Mouse (Mus musculus): ENCODE results near the gene Hs3st4. TPM values are rescaled to one million over a fixed set of nuclear protein-coding genes. Genes with fewer than 3 reads are reported as not detected.

Gene Hs3st4
- polyA plus RNA-seq, 1 experiment from 2014 or later: 20.3 TPM

DNA sequence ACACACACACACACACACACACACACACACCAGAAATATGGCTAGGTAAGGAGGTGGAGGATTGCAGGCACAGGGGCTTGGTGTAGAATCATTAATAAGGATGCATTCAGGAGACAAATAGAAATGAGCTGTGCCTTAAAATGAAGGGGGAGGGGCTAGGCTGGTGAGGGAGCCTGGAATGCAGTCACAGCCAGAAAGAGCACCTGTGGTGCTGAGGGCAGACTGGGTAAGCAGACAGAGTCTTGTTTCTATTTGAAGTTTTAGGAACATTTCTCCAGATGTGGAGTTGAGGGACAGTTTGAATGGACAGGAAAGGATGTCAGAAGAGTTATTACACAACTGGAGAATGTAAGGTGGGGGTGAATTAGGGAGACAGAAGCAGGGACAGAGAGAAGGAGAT, 64.7 kb downstream of the Hs3st4 start:
- H3K4me1 ChIP-seq (ENCODE audit: control insufficient read depth, insufficient read depth, low read length): no peaks in the 10 kb centered on the region
- no peak overlapping the region for H3K27ac ChIP-seq (ENCODE audit: low read length)
- no peak for ATAC-seq
- no peak overlapping the region for H3K9ac ChIP-seq (ENCODE audit: low read depth, low read length)
- H3K9me3 ChIP-seq (replicated peaks; ENCODE audit: control insufficient read depth, low read length, poor library complexity, severe bottlenecking): no peaks in the 10 kb centered on the region
- no peak overlapping the region for H3K4me3 ChIP-seq (ENCODE audit: low read depth, low read length)
- H3K27me3 ChIP-seq (ENCODE audit: control insufficient read depth, insufficient read depth, low read depth, low read length): no peaks in the 10 kb centered on the region
- H3K4me2 ChIP-seq (ENCODE audit: low read length): no peak overlapping the region
- H3K36me3 ChIP-seq (ENCODE audit: control insufficient read depth, insufficient read depth, low read length): no peaks in the 10 kb centered on the region

DNA sequence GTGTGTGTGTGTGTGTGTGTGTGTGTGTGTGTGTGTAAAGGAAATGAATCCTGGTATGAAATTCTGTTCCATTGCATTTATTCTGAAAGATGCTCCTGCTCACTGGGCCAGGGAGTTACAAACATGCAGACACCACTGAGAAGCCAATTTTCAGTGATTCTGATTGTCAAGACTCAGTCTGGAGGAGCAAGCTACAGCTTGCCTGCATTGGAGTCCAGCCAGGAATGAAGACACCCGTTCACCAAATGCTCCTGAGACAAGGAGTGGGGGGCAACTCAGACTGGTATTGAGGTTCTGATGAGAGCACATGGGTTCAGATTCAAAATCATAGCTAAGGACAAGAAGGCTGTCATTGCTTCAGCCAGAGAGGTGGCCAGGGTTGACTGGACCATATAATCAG, 66.3 kb downstream of the Hs3st4 start:
- Histone ChIP-seq H3K9ac (ENCODE audit: low read depth, low read length) (no peak overlapping the region), H3K27me3 (ENCODE audit: control insufficient read depth, insufficient read depth, low read depth, low read length) (no peaks in the 10 kb centered on the region), H3K9me3 (replicated peaks; ENCODE audit: control insufficient read depth, low read length, poor library complexity, severe bottlenecking) (no peaks in the 10 kb centered on the region), H3K4me3 (ENCODE audit: low read depth, low read length) (no peak overlapping the region), H3K36me3 (ENCODE audit: control insufficient read depth, insufficient read depth, low read length) (no peaks in the 10 kb centered on the region), H3K4me2 (ENCODE audit: low read length) (no peak overlapping the region), H3K4me1 (ENCODE audit: control insufficient read depth, insufficient read depth, low read length) (no peaks in the 10 kb centered on the region), H3K27ac (ENCODE audit: low read length) (no peak overlapping the region)
- ATAC-seq: no peak
- WGBS: 61% methylated on average over 1 of the region's 1 CpGs

DNA sequence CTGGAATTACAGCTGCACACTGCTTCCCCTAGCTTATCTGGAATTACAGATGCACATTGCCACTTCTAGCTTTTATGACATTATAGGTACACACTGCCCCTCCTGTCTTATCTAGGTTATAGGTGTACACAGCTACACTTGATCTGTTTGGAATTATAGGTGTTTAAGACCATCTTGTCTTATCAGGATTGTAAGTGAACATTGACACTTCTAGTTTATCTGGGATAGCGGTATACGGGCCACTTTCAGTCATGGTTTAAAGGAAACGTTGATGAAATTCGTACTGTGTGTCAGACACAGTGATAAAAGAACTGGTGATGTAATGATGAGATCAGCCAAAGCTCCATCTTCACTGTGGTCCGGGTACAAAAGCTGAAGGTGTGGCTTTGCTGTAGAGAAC, 67.8 kb downstream of the Hs3st4 start:
- Histone ChIP-seq H3K36me3 (ENCODE audit: control insufficient read depth, insufficient read depth, low read length) (no peaks in the 10 kb centered on the region), H3K4me2 (ENCODE audit: low read length) (no peak overlapping the region), H3K4me3 (ENCODE audit: low read depth, low read length) (no peak overlapping the region), H3K27me3 (ENCODE audit: control insufficient read depth, insufficient read depth, low read depth, low read length) (no peaks in the 10 kb centered on the region), H3K9me3 (replicated peaks; ENCODE audit: control insufficient read depth, low read length, poor library complexity, severe bottlenecking) (no peaks in the 10 kb centered on the region), H3K4me1 (ENCODE audit: control insufficient read depth, insufficient read depth, low read length) (no peaks in the 10 kb centered on the region), H3K9ac (ENCODE audit: low read depth, low read length) (no peak overlapping the region), H3K27ac (ENCODE audit: low read length) (no peak overlapping the region)
- no peak for ATAC-seq
- 94% methylated on average over 5 of the region's 5 CpGs for WGBS

DNA sequence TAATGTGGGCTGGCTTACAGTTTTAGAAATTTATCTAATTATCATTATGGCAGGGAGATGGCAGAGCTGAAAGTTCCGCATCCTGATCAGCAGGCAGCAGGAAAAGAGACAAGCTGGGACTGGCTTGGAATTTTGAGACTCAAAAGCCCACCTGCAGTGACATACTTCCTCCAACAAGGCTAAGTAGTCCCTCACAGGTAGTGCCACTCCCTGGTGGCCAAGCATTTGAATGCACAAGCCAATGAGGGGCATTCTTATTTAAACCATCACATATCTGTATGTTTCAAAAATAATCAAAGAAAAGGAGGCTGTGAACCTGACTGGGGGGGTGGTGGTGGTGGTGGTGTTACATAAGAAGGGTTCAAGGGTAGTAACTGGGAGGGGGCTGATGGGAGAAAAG, 101.1 kb downstream of the Hs3st4 start:
- WGBS: 63% methylated on average over 1 of the region's 1 CpGs

DNA sequence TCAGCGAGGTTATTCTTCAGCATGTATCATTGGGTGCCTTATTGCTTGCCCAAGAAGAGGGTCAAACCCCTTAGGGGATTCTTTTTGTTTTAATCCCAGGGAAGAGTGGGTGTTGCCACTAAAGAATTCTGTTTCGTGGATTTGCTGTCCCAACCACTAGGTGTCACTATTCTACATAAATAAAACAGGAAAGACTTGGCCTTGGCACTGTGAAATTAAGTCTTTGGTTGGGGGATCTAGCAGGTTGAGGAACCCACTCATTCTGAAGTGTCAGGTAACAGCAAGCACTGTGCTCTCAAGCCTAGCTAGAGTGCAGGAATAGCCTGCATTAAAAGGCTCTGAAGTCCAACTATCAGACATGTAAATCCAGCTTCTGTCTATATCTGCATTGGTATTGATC, 146.3 kb downstream of the Hs3st4 start:
- no peak overlapping the region for H3K9ac ChIP-seq (ENCODE audit: low read depth, low read length)
- H3K27me3 ChIP-seq (ENCODE audit: control insufficient read depth, insufficient read depth, low read depth, low read length): no peaks in the 10 kb centered on the region
- no peaks in the 10 kb centered on the region for H3K36me3 ChIP-seq (ENCODE audit: control insufficient read depth, insufficient read depth, low read length)
- no peaks in the 10 kb centered on the region for H3K9me3 ChIP-seq (replicated peaks; ENCODE audit: control insufficient read depth, low read length, poor library complexity, severe bottlenecking)
- H3K4me1 ChIP-seq (ENCODE audit: control insufficient read depth, insufficient read depth, low read length): peaks cover 3% of the 10 kb centered on the region; the same call in 1 of the 2 replicates
- no peak overlapping the region for H3K4me3 ChIP-seq (ENCODE audit: low read depth, low read length)
- ATAC-seq: no peak
- H3K27ac ChIP-seq (ENCODE audit: low read length): no peak overlapping the region
- H3K4me2 ChIP-seq (ENCODE audit: low read length): no peak overlapping the region
- WGBS: 5% methylated on average over 2 of the region's 2 CpGs

More for the DNA sequence above, 101.1 kb downstream of the Hs3st4 start:
- Histone ChIP-seq H3K36me3 (ENCODE audit: control insufficient read depth, insufficient read depth, low read length) (no peaks in the 10 kb centered on the region), H3K9me3 (replicated peaks; ENCODE audit: control insufficient read depth, low read length, poor library complexity, severe bottlenecking) (no peaks in the 10 kb centered on the region), H3K4me1 (ENCODE audit: control insufficient read depth, insufficient read depth, low read length) (no peaks in the 10 kb centered on the region), H3K4me2 (ENCODE audit: low read length) (no peak overlapping the region), H3K27ac (ENCODE audit: low read length) (no peak overlapping the region), H3K27me3 (ENCODE audit: control insufficient read depth, insufficient read depth, low read depth, low read length) (no peaks in the 10 kb centered on the region), H3K4me3 (ENCODE audit: low read depth, low read length) (no peak overlapping the region), H3K9ac (ENCODE audit: low read depth, low read length) (no peak overlapping the region)
- no peak for ATAC-seq

DNA sequence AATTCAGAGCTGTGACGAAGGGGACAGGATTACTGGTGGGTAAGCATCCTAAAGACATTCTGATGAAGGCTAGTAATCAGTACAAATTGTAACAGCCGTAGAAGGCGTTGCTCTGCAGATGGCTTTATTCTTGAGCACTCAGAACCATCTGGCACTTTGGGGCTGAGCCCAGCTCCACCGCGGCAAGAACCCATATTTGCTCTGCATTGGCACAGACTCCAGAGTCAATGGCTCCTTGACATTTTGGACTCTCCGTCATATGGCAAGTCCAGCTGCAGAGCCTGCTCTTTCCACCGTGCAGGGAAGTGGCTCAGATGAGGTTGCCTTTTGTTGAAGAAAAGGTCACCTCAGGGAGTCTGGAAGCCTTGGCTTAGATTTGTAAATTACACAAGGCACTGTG, 148.6 kb downstream of the Hs3st4 start:
- no peak overlapping the region for H3K9ac ChIP-seq (ENCODE audit: low read depth, low read length)
- H3K9me3 ChIP-seq (replicated peaks; ENCODE audit: control insufficient read depth, low read length, poor library complexity, severe bottlenecking): no peaks in the 10 kb centered on the region
- H3K36me3 ChIP-seq (ENCODE audit: control insufficient read depth, insufficient read depth, low read length): no peaks in the 10 kb centered on the region
- peak; percentile 54 for ATAC-seq
- no peaks in the 10 kb centered on the region; the same call in 1 of the 2 replicates for H3K4me1 ChIP-seq (ENCODE audit: control insufficient read depth, insufficient read depth, low read length)
- H3K27me3 ChIP-seq (ENCODE audit: control insufficient read depth, insufficient read depth, low read depth, low read length): no peaks in the 10 kb centered on the region
- no peak overlapping the region for H3K27ac ChIP-seq (ENCODE audit: low read length)
- no peak overlapping the region for H3K4me3 ChIP-seq (ENCODE audit: low read depth, low read length)
- 53% methylated on average over 7 of the region's 7 CpGs for WGBS
- H3K4me2 ChIP-seq (ENCODE audit: low read length): no peak overlapping the region

DNA sequence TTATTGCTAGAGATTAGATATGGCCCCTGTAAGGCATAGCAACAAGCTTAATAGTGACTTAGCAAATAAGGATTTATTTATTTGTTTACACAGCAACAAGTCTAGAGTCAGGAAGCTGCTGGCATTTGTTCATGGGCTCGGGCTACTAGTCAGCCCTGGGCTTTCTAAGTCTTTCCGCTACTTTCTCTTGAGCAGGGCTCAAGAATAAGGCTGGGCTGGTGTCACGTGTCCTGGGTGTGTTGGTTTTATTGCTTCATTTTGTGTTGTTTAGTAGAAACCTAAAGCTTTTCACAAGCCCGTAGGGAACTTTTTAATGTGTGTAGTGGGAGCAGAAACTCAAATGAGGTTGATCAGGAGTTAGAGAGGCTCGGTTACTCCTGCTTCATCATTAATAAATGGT, 153.5 kb downstream of the Hs3st4 start:
- H3K4me3 ChIP-seq (ENCODE audit: low read depth, low read length): no peak overlapping the region
- H3K9ac ChIP-seq (ENCODE audit: low read depth, low read length): no peak overlapping the region
- no peaks in the 10 kb centered on the region for H3K4me1 ChIP-seq (ENCODE audit: control insufficient read depth, insufficient read depth, low read length)
- 82% methylated on average over 5 of the region's 5 CpGs for WGBS
- H3K27me3 ChIP-seq (ENCODE audit: control insufficient read depth, insufficient read depth, low read depth, low read length): no peaks in the 10 kb centered on the region
- no peak overlapping the region for H3K4me2 ChIP-seq (ENCODE audit: low read length)
- no peak overlapping the region for H3K27ac ChIP-seq (ENCODE audit: low read length)
- no peaks in the 10 kb centered on the region for H3K9me3 ChIP-seq (replicated peaks; ENCODE audit: control insufficient read depth, low read length, poor library complexity, severe bottlenecking)
- no peak for ATAC-seq
- no peaks in the 10 kb centered on the region for H3K36me3 ChIP-seq (ENCODE audit: control insufficient read depth, insufficient read depth, low read length)

DNA sequence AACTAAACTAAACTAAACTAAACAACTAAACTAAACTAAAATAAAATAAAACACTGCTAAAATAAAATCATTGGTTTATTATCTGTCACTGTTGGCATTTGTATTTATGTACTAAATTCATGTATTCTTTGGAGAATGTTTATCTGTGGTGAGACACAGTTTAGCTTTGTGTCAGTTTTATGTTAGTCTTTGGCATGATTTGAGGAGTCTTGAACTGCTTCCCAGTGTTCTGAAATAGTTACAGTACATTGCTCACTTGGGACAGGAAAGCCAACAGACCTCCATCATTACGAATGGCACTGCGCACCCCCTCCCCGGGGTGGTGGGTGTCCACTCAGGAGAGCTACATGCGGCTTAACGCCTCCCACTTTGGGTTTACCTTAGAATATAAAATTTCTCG, 158.6 kb downstream of the Hs3st4 start:
- no peaks in the 10 kb centered on the region for H3K9me3 ChIP-seq (replicated peaks; ENCODE audit: control insufficient read depth, low read length, poor library complexity, severe bottlenecking)
- no peak overlapping the region for H3K4me3 ChIP-seq (ENCODE audit: low read depth, low read length)
- H3K4me1 ChIP-seq (ENCODE audit: control insufficient read depth, insufficient read depth, low read length): no peaks in the 10 kb centered on the region
- WGBS: 92% methylated on average over 6 of the region's 6 CpGs
- H3K27ac ChIP-seq (ENCODE audit: low read length): no peak overlapping the region
- ATAC-seq: no peak
- H3K9ac ChIP-seq (ENCODE audit: low read depth, low read length): no peak overlapping the region
- H3K36me3 ChIP-seq (ENCODE audit: control insufficient read depth, insufficient read depth, low read length): no peaks in the 10 kb centered on the region
- no peaks in the 10 kb centered on the region for H3K27me3 ChIP-seq (ENCODE audit: control insufficient read depth, insufficient read depth, low read depth, low read length)
- H3K4me2 ChIP-seq (ENCODE audit: low read length): no peak overlapping the region

DNA sequence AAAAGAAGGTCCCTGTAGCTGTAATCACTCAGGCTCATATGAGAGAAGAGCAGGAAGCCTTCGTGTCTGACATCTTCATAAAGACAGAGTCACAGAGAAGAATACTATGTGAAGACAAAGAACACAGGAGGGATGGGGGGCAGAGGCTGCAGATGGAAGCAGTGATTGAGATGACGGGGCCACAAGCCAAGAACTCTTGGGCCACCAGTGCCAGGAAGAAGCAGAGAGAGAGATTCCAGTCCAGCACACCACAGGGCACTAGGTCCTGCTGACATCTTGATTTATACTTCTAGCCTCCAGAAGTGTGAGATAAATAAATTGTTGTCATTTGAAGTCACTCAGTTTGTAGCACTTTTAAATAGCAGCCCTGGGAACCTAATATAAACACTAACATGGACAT, 168.2 kb downstream of the Hs3st4 start:
- no peak for ATAC-seq
- H3K9me3 ChIP-seq (replicated peaks; ENCODE audit: control insufficient read depth, low read length, poor library complexity, severe bottlenecking): no peaks in the 10 kb centered on the region

DNA sequence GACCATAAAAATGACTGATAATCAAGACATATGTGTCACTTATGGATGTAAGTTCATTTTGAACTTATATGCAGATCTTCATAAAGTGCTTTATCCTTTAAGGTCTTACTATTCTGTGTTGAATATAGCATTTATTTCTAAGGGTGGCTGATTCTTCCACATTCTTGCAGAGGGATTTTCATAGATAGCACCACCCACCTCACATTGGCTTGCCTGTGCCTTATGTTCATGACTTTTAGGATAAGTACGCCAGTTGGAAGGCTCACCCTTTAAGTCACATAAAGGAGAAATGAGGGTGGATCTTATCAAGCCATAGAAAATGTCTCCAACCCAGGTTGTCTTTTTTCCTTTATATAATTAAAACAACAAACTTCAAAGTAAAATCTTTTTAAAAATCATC, 180.6 kb downstream of the Hs3st4 start:
- H3K9ac ChIP-seq (ENCODE audit: low read depth, low read length): no peak overlapping the region
- 93% methylated on average over 1 of the region's 1 CpGs for WGBS
- no peaks in the 10 kb centered on the region for H3K27me3 ChIP-seq (ENCODE audit: control insufficient read depth, insufficient read depth, low read depth, low read length)
- no peaks in the 10 kb centered on the region for H3K4me1 ChIP-seq (ENCODE audit: control insufficient read depth, insufficient read depth, low read length)
- H3K9me3 ChIP-seq (replicated peaks; ENCODE audit: control insufficient read depth, low read length, poor library complexity, severe bottlenecking): no peaks in the 10 kb centered on the region
- no peak overlapping the region for H3K27ac ChIP-seq (ENCODE audit: low read length)
- no peak overlapping the region for H3K4me3 ChIP-seq (ENCODE audit: low read depth, low read length)
- no peak for ATAC-seq
- H3K4me2 ChIP-seq (ENCODE audit: low read length): no peak overlapping the region
- no peaks in the 10 kb centered on the region for H3K36me3 ChIP-seq (ENCODE audit: control insufficient read depth, insufficient read depth, low read length)

More for the DNA sequence above, 168.2 kb downstream of the Hs3st4 start:
- no peaks in the 10 kb centered on the region for H3K27me3 ChIP-seq (ENCODE audit: control insufficient read depth, insufficient read depth, low read depth, low read length)
- no peak overlapping the region for H3K4me2 ChIP-seq (ENCODE audit: low read length)
- no peaks in the 10 kb centered on the region for H3K4me1 ChIP-seq (ENCODE audit: control insufficient read depth, insufficient read depth, low read length)
- H3K9ac ChIP-seq (ENCODE audit: low read depth, low read length): no peak overlapping the region
- no peaks in the 10 kb centered on the region for H3K36me3 ChIP-seq (ENCODE audit: control insufficient read depth, insufficient read depth, low read length)
- 74% methylated on average over 2 of the region's 2 CpGs for WGBS
- no peak overlapping the region for H3K4me3 ChIP-seq (ENCODE audit: low read depth, low read length)
- H3K27ac ChIP-seq (ENCODE audit: low read length): no peak overlapping the region
